ENCODE assay signal across 18 mouse cellular contexts in genomic region chr1:86176066-86176465, GRCm38 (mm10). TPM values are rescaled to one million over a fixed set of nuclear protein-coding genes. Genes with fewer than 3 reads are reported as not detected.
DNase-seq lines count a peak whose midpoint lies in the region; ATAC-seq and TF ChIP-seq lines count a peak whose summit lies in the region.
"Had no signal": no experiment of that assay in that cellular context is flagged by ENCODE, and none has a peak within 500 bp of the region (broad histone marks: within the 10 kb centered on the region; RNA-seq: fewer than 3 reads in every experiment).

No protein-coding gene starts in this region.

- WGBS in intestine, postnatal 0 days: 36% methylated on average over 2 of the region's 2 CpGs
- WGBS in kidney, embryonic 15.5 days: 57% methylated on average over 2 of the region's 2 CpGs
- WGBS in liver, embryonic 11.5 days: 76% methylated on average over 2 of the region's 2 CpGs
- WGBS in stomach, embryonic 16.5 days: 49% methylated on average over 2 of the region's 2 CpGs
- 93% methylated on average over 2 of the region's 2 CpGs for WGBS in heart, embryonic 12.5 days

- H3K27ac ChIP-seq in intestine, postnatal 0 days (ENCODE audit: low read depth, low read length): no peak overlapping the region
- H3K27ac ChIP-seq in kidney, embryonic 15.5 days: peak overlapping the region; percentile 49
- H3K27ac ChIP-seq in liver, embryonic 11.5 days (ENCODE audit: low read depth, low read length): no peak overlapping the region
- no peak overlapping the region for H3K27ac ChIP-seq in stomach, embryonic 16.5 days (ENCODE audit: low read length)
- H3K27ac ChIP-seq in heart, embryonic 12.5 days (ENCODE audit: poor library complexity, severe bottlenecking): no peak overlapping the region
- H3K27ac ChIP-seq: hindbrain, embryonic 12.5 days; left cerebral cortex, adult 2 months; limb, embryonic 12.5 days had no signal

- TF ChIP-seq CTCF in intestine, postnatal 0 days (IDR thresholded peaks at IDR 0.05; ENCODE audit: low read depth): no peak

- peak; percentile 81 for ATAC-seq in intestine, postnatal 0 days
- peak; percentile 46; the same call in 1 of the 2 replicates for ATAC-seq in kidney, embryonic 15.5 days (replicated peaks; ENCODE audit: low FRiP score)
- ATAC-seq in liver, embryonic 11.5 days (replicated peaks; ENCODE audit: low FRiP score): peak; percentile 42
- 0 out of 2 replicates have a peak, but pooled peaks have one; percentile 30 for ATAC-seq in stomach, embryonic 16.5 days (ENCODE audit: insufficient read depth, low FRiP score)
- ATAC-seq in heart, embryonic 12.5 days (ENCODE audit: insufficient number of reproducible peaks, low FRiP score): no peak

- H3K27me3 ChIP-seq in intestine, postnatal 0 days (replicated peaks; ENCODE audit: control insufficient read depth, insufficient read depth, low read length): no peaks in the 10 kb centered on the region
- H3K27me3 ChIP-seq in kidney, embryonic 15.5 days: no peaks in the 10 kb centered on the region
- no peaks in the 10 kb centered on the region for H3K27me3 ChIP-seq in liver, embryonic 11.5 days (replicated peaks; ENCODE audit: control insufficient read depth, insufficient read depth, low read length)
- no peaks in the 10 kb centered on the region for H3K27me3 ChIP-seq in stomach, embryonic 16.5 days (ENCODE audit: control insufficient read depth, insufficient read depth, low read length)
- no peaks in the 10 kb centered on the region for H3K27me3 ChIP-seq in heart, embryonic 12.5 days (replicated peaks)
- H3K27me3 ChIP-seq: hindbrain, embryonic 12.5 days; limb, embryonic 12.5 days had no signal

- no peak overlapping the region for H3K9ac ChIP-seq in intestine, postnatal 0 days (ENCODE audit: low read depth, low read length)
- H3K9ac ChIP-seq in kidney, embryonic 15.5 days: no peak overlapping the region
- H3K9ac ChIP-seq in liver, embryonic 11.5 days (ENCODE audit: low read depth, low read length): no peak overlapping the region
- no peak overlapping the region for H3K9ac ChIP-seq in stomach, embryonic 16.5 days (ENCODE audit: low read length)
- no peak overlapping the region for H3K9ac ChIP-seq in heart, embryonic 12.5 days
- H3K9ac ChIP-seq: hindbrain, embryonic 12.5 days; limb, embryonic 12.5 days had no signal

- no peaks in the 10 kb centered on the region for H3K4me1 ChIP-seq in intestine, postnatal 0 days (replicated peaks; ENCODE audit: control insufficient read depth, insufficient read depth, low read length)
- H3K4me1 ChIP-seq in kidney, embryonic 15.5 days: no peaks in the 10 kb centered on the region
- H3K4me1 ChIP-seq in liver, embryonic 11.5 days (replicated peaks; ENCODE audit: control insufficient read depth, insufficient read depth, low read length): no peaks in the 10 kb centered on the region
- H3K4me1 ChIP-seq in stomach, embryonic 16.5 days (ENCODE audit: control insufficient read depth, insufficient read depth, low read length): no peaks in the 10 kb centered on the region
- H3K4me1 ChIP-seq in heart, embryonic 12.5 days (replicated peaks): no peaks in the 10 kb centered on the region
- H3K4me1 ChIP-seq: hindbrain, embryonic 12.5 days; limb, embryonic 12.5 days had no signal

- 0 out of 2 replicates have a peak overlapping the region, but pooled peaks have one; percentile 4 for H3K4me2 ChIP-seq in intestine, postnatal 0 days (replicated peaks; ENCODE audit: low read depth)
- H3K4me2 ChIP-seq in kidney, embryonic 15.5 days: no peak overlapping the region
- no peak overlapping the region for H3K4me2 ChIP-seq in liver, embryonic 11.5 days
- H3K4me2 ChIP-seq in stomach, embryonic 16.5 days (ENCODE audit: low read depth, low read length): no peak overlapping the region
- H3K4me2 ChIP-seq in heart, embryonic 12.5 days: no peak overlapping the region
- H3K4me2 ChIP-seq: hindbrain, embryonic 12.5 days; limb, embryonic 12.5 days had no signal

- H3K4me3 ChIP-seq in intestine, postnatal 0 days (ENCODE audit: low read depth, low read length): no peak overlapping the region
- H3K4me3 ChIP-seq in kidney, embryonic 15.5 days (replicated peaks): no peak overlapping the region
- H3K4me3 ChIP-seq in liver, embryonic 11.5 days (ENCODE audit: low read depth, low read length): no peak overlapping the region
- no peak overlapping the region for H3K4me3 ChIP-seq in stomach, embryonic 16.5 days (replicated peaks; ENCODE audit: low read length)
- H3K4me3 ChIP-seq in heart, embryonic 12.5 days: no peak overlapping the region
- H3K4me3 ChIP-seq: hindbrain, embryonic 12.5 days; left cerebral cortex, adult 2 months; limb, embryonic 12.5 days had no signal

- no peaks in the 10 kb centered on the region for H3K9me3 ChIP-seq in intestine, postnatal 0 days (ENCODE audit: control insufficient read depth)
- no peaks in the 10 kb centered on the region for H3K9me3 ChIP-seq in kidney, embryonic 15.5 days (replicated peaks)
- H3K9me3 ChIP-seq in liver, embryonic 11.5 days (ENCODE audit: control insufficient read depth, low read length): no peaks in the 10 kb centered on the region
- H3K9me3 ChIP-seq in stomach, embryonic 16.5 days (replicated peaks; ENCODE audit: control insufficient read depth, low read length): no peaks in the 10 kb centered on the region
- H3K9me3 ChIP-seq in heart, embryonic 12.5 days (replicated peaks): no peaks in the 10 kb centered on the region
- H3K9me3 ChIP-seq: G1E; hindbrain, embryonic 12.5 days; limb, embryonic 12.5 days had no signal

- H3K36me3 ChIP-seq in intestine, postnatal 0 days (ENCODE audit: control insufficient read depth, insufficient read depth): peaks cover 14% of the 10 kb centered on the region; the same call in 1 of the 2 replicates
- H3K36me3 ChIP-seq in kidney, embryonic 15.5 days: peaks cover 55% of the 10 kb centered on the region
- peaks cover 3% of the 10 kb centered on the region; the same call in 1 of the 2 replicates for H3K36me3 ChIP-seq in liver, embryonic 11.5 days (ENCODE audit: control insufficient read depth, insufficient read depth, low read length)
- H3K36me3 ChIP-seq in stomach, embryonic 16.5 days (ENCODE audit: control insufficient read depth, insufficient read depth, low read length): no peaks in the 10 kb centered on the region
- peaks cover 27% of the 10 kb centered on the region for H3K36me3 ChIP-seq in heart, embryonic 12.5 days

- no peak for DNase-seq in liver, embryonic 11.5 days (ENCODE audit: low spot score)
- DNase-seq in frontal cortex, postnatal 14 days (ENCODE audit: low spot score in 2 of 2): no peak
- no peak for DNase-seq in thymus, postnatal 14 days
- DNase-seq: cerebellum, adult 11 months; lung, postnatal 10 days; thymus, postnatal 25 days had no signal

RNA-seq across cellular contexts. Expression of gene Armc9, which starts 21.5 kb away (rescaled TPM):
- 10.6 and 14.0 TPM in 2 replicates for polyA plus RNA-seq in intestine, postnatal 0 days (2015; fragmentation: Nextera tagmentation; extraction: Ambion mirVana)
- 25.3 and 29.9 TPM in 2 replicates for polyA plus RNA-seq in kidney, embryonic 15.5 days (2015; fragmentation: Nextera tagmentation; extraction: Ambion mirVana)
- polyA plus RNA-seq in liver, embryonic 11.5 days (2014; fragmentation: Nextera tagmentation; extraction: Ambion mirVana): 20.9 and 28.7 TPM in 2 replicates
- polyA plus RNA-seq in stomach, embryonic 16.5 days (2015; fragmentation: Nextera tagmentation; extraction: Ambion mirVana): 17.1 and 19.1 TPM in 2 replicates
- polyA plus RNA-seq in heart, embryonic 12.5 days (2016; fragmentation: Nextera tagmentation; extraction: Ambion mirVana): 14.1 and 14.2 TPM in 2 replicates

RNA-seq across cellular contexts. Expression of gene Gm21972, which starts 42.6 kb away (rescaled TPM):
- polyA plus RNA-seq in intestine, postnatal 0 days (2015; fragmentation: Nextera tagmentation; extraction: Ambion mirVana): 0.33 and 0.35 TPM in 2 replicates
- not detected in 2 replicates for polyA plus RNA-seq in kidney, embryonic 15.5 days (2015; fragmentation: Nextera tagmentation; extraction: Ambion mirVana)
- polyA plus RNA-seq in liver, embryonic 11.5 days (2014; fragmentation: Nextera tagmentation; extraction: Ambion mirVana): not detected in 2 replicates
- not detected in 2 replicates for polyA plus RNA-seq in stomach, embryonic 16.5 days (2015; fragmentation: Nextera tagmentation; extraction: Ambion mirVana)
- polyA plus RNA-seq in heart, embryonic 12.5 days (2016; fragmentation: Nextera tagmentation; extraction: Ambion mirVana): 0.63 TPM in 1 of 2 replicates, not detected in the other
- polyA plus RNA-seq: forebrain, embryonic 11.5 days; gonadal fat pad, adult 2 months; heart, embryonic 14.5 days; stomach, embryonic 14.5 days had no signal
